Mouse (Mus musculus) erythroblast, embryonic 14.5 days (primary cell): Measurements from ENCODE around the gene Anapc7.
"Not testable (repeated sequence)": the region's sequence is repeated elsewhere in the genome, so short reads cannot be mapped to it uniquely, and the experiment has no call there.

Experiments used
- GATA1 ChIP-seq: IDR thresholded peaks from 2 replicates; pipeline ENCODE4 v1.6.1; 2012; ENCODE audit warnings: low read length, inconsistent platforms, mixed read lengths
- TAL1 ChIP-seq: IDR thresholded peaks from 3 replicates; pipeline ENCODE4 v1.6.1; 2012; ENCODE audit warnings: low read length, inconsistent platforms, mixed read lengths

DNA sequence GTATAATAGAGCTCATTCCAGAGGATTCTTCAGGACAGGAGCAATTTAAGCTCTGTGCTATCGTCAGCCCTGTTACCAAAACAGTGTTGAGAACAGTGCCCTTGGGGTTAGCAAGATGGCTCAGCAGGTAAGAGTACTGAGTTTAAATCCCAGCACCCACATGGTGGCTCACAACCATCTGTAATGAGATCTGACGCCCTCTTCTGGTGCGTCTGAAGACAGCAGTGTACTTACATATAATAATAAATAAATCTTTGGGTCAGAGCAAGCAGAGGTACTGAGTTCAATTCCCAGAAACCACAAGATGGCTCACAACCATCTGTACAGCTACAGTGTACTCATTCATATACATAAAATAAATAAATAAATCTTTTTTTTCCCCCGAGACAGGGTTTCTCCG, 64.8 kb downstream of the Anapc7 start:
- TF ChIP-seq TAL1, GATA1: not testable (repeated sequence)
